Mouse (Mus musculus) E14TG2a.4 (cell line): ENCODE measurements at regions not wholly inside any gene's neighbourhood (a gene's known extent, or its start where the extent isn't known, plus 50 kb on each side); places are given as distances from the start of the nearest gene placed in this dataset.

Experiments
- CTCF ChIP-seq: conservative IDR thresholded peaks from 2 replicates; pipeline ENCODE4 v1.5.1; 2014; ENCODE audit warnings: low read length
- NANOG ChIP-seq: IDR thresholded peaks from 2 replicates; pipeline ENCODE4 v1.6.1; 2014; ENCODE audit warnings: borderline replicate concordance, low read length, mixed read lengths
- POU5F1 ChIP-seq: IDR thresholded peaks from 2 replicates; pipeline ENCODE4 v1.6.1; 2014; ENCODE audit warnings: low read length, borderline replicate concordance

DNA sequence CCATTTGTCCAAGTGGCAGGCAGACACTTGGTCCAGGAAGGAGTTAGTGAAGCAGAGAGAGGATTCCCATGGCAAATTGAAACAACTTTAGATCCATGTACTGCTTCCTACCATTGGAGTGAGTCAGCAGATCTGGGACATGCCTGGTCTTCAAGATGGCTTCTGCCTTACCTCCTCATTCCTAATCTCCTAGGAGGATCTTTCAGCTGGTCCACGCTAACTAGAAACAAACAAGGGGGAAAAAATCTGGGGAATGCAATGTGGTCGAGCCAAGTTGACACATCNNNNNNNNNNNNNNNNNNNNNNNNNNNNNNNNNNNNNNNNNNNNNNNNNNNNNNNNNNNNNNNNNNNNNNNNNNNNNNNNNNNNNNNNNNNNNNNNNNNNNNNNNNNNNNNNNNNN is 549.4 kb downstream of the Synb start:
- TF ChIP-seq CTCF (no peak), NANOG (no peak), POU5F1 (no peak)
